Mouse (Mus musculus) bone marrow macrophage, adult 2 months (primary cell): ENCODE results near the gene Catsperg1. TPM values are rescaled to one million over a fixed set of nuclear protein-coding genes. Genes with fewer than 3 reads are reported as not detected.

Experiments used
- H3K27ac ChIP-seq: 2 replicates; pipeline ENCODE4 v1.5.1; 2012; ENCODE audit warnings: low read depth, low read length; ENCODE audit not compliant: insufficient read depth
- H3K4me1 ChIP-seq: 2 replicates; pipeline ENCODE4 v1.6.1; 2012; ENCODE audit warnings: low read length; ENCODE audit not compliant: control insufficient read depth, insufficient read depth
- H3K4me3 ChIP-seq: 2 replicates; pipeline ENCODE4 v1.5.1; 2012; ENCODE audit warnings: mild to moderate bottlenecking, low read length, moderate library complexity; ENCODE audit not compliant: insufficient read depth
- CTCF ChIP-seq: IDR thresholded peaks from 2 replicates; pipeline ENCODE4 v1.5.1; 2012; ENCODE audit warnings: low read depth, mild to moderate bottlenecking, low read length, moderate library complexity
- POLR2A ChIP-seq: IDR thresholded peaks from 2 replicates; pipeline ENCODE4 v1.6.1; 2012; ENCODE audit warnings: mild to moderate bottlenecking, low read depth, low read length, borderline replicate concordance
- polyA plus RNA-seq: library from polyadenylated mRNA; stranded (reverse); fragments of >200 nt; gene quantifications from 2 replicates; pipeline ENCODE4 v1.2.4, GENCODE M21; 2012; ENCODE audit not compliant: missing spikeins, insufficient read depth, insufficient read length

Catsperg1 gene
- 4.0 and 4.5 TPM in 2 replicates for polyA plus RNA-seq

- Histone ChIP-seq H3K27ac (no peak within 1 kb of the TSS), H3K4me1 (peaks cover 6% of the 10 kb centered on the region; the same call in 1 of the 2 replicates), H3K4me3 (no peak within 1 kb of the TSS)
- no peak for TF ChIP-seq POLR2A
- no peak for TF ChIP-seq CTCF
These were observed at the start of gene Catsperg1 for GRCm38 (mm10) chr7:29213675-29214082. Catsperg1 (minus strand) TSS chr7:29214035.

- Histone ChIP-seq H3K27ac (no peak overlapping the region), H3K4me3 (no peak overlapping the region), H3K4me1 (peaks cover 3% of the 10 kb centered on the region; the same call in 1 of the 2 replicates)
- TF ChIP-seq CTCF (no peak), POLR2A (no peak)
These were observed 48.3 kb upstream of the Catsperg1 start for GRCm38 (mm10) chr7:29262151-29262550.

- TF ChIP-seq CTCF (no peak), POLR2A (no peak)
- H3K4me1 ChIP-seq = peaks cover 3% of the 10 kb centered on the region; the same call in 1 of the 2 replicates
- no peak overlapping the region for H3K27ac ChIP-seq
- H3K4me3 ChIP-seq = no peak overlapping the region
These were observed 46.2 kb upstream of the Catsperg1 start for GRCm38 (mm10) chr7:29259781-29260730.

GRCm38 (mm10) chr7:29257368-29257767 is 43.5 kb upstream of the Catsperg1 start:
- Histone ChIP-seq H3K4me3 (no peak overlapping the region), H3K27ac (no peak overlapping the region), H3K4me1 (0 out of 2 replicates have a peak, but pooled peaks cover 3% of the 10 kb centered on the region)
- TF ChIP-seq POLR2A = no peak
- TF ChIP-seq CTCF = no peak

GRCm38 (mm10) chr7:29255875-29256274 is 42.0 kb upstream of the Catsperg1 start:
- Histone ChIP-seq H3K27ac (no peak overlapping the region), H3K4me3 (no peak overlapping the region), H3K4me1 (0 out of 2 replicates have a peak, but pooled peaks cover 3% of the 10 kb centered on the region)
- TF ChIP-seq CTCF (no peak), POLR2A (no peak)

GRCm38 (mm10) chr7:29253842-29254241 is 40.0 kb upstream of the Catsperg1 start:
- Histone ChIP-seq H3K4me3 (no peak overlapping the region), H3K4me1 (0 out of 2 replicates have a peak, but pooled peaks cover 3% of the 10 kb centered on the region), H3K27ac (no peak overlapping the region)
- TF ChIP-seq CTCF (no peak), POLR2A (no peak)

GRCm38 (mm10) chr7:29251166-29251565 is 37.3 kb upstream of the Catsperg1 start:
- 0 out of 2 replicates have a peak, but pooled peaks cover 3% of the 10 kb centered on the region for H3K4me1 ChIP-seq

GRCm38 (mm10) chr7:29248261-29248841 is 34.5 kb upstream of the Catsperg1 start, which contains the start of gene 2200002D01Rik:
2200002D01Rik (minus strand) TSS chr7:29248466.
- TF ChIP-seq CTCF = no peak
- no peak for TF ChIP-seq POLR2A
- Histone ChIP-seq H3K4me1 (no peaks in the 10 kb centered on the region), H3K4me3 (no peak within 1 kb of the TSS), H3K27ac (no peak within 1 kb of the TSS)

More at GRCm38 (mm10) chr7:29251166-29251565, 37.3 kb upstream of the Catsperg1 start:
- Histone ChIP-seq H3K27ac (no peak overlapping the region), H3K4me3 (no peak overlapping the region)
- TF ChIP-seq POLR2A (no peak), CTCF (no peak)

GRCm38 (mm10) chr7:29247706-29248105 is 33.9 kb upstream of the Catsperg1 start:
- H3K4me3 ChIP-seq = no peak overlapping the region
- H3K27ac ChIP-seq = no peak overlapping the region

More at GRCm38 (mm10) chr7:29247706-29248105, 33.9 kb upstream of the Catsperg1 start:
- H3K4me1 ChIP-seq = no peaks in the 10 kb centered on the region
- TF ChIP-seq POLR2A = no peak
